Mouse (Mus musculus) neural tube, embryonic 12.5 days (tissue): Measurements from ENCODE around the gene Mrps21. TPM values are rescaled to one million over a fixed set of nuclear protein-coding genes. Genes with fewer than 3 reads are reported as not detected.
"Not testable (repeated sequence)": the region's sequence is repeated elsewhere in the genome, so short reads cannot be mapped to it uniquely, and the experiment has no call there.

Experiments used
- ATAC-seq: fragments of 200-750 bp; cut with Nextera tagmentation; 2 replicates; pipeline ENCODE4 v1.8.0; 2017; ENCODE audit warnings: low read depth, mild to moderate bottlenecking, moderate TSS enrichment, moderate library complexity; ENCODE audit not compliant: low FRiP score
- H3K27ac ChIP-seq: fragments of 300-500 bp; sonication (generic); 2 replicates; pipeline ENCODE4 v1.5.1; 2016
- H3K27me3 ChIP-seq: fragments of 300-500 bp; sonication (generic); replicated peaks from 2 replicates; pipeline ENCODE4 v1.6.1; 2016; ENCODE audit warnings: mild to moderate bottlenecking
- H3K36me3 ChIP-seq: fragments of 300-500 bp; sonication (generic); 2 replicates; pipeline ENCODE4 v1.6.1; 2016; ENCODE audit warnings: mild to moderate bottlenecking
- H3K4me1 ChIP-seq: fragments of 300-500 bp; sonication (generic); 2 replicates; pipeline ENCODE4 v1.6.1; 2016
- H3K4me2 ChIP-seq: fragments of 300-500 bp; sonication (generic); replicated peaks from 2 replicates; pipeline ENCODE4 v1.6.1; 2016; ENCODE audit warnings: mild to moderate bottlenecking
- H3K4me3 ChIP-seq: fragments of 300-500 bp; sonication (generic); 2 replicates; pipeline ENCODE4 v1.5.1; 2016
- H3K9ac ChIP-seq: fragments of 300-500 bp; sonication (generic); 2 replicates; pipeline ENCODE4 v1.6.1; 2016; ENCODE audit warnings: mild to moderate bottlenecking
- H3K9me3 ChIP-seq: fragments of 300-500 bp; sonication (generic); 2 replicates; pipeline ENCODE4 v1.6.1; 2016; ENCODE audit warnings: mild to moderate bottlenecking
- WGBS: fragments of 180-500 bp; shearing (Covaris S2); methylation state at CpG from one replicate; pipeline ENCODE4 v1.1.7; 2016; 5-methylcytosine and 5-hydroxymethylcytosine counted together
- polyA plus RNA-seq: library from polyadenylated mRNA; unstranded; fragments of >200 nt; fragmentation: Nextera tagmentation; extraction: Ambion mirVana; gene quantifications from 2 replicates; pipeline ENCODE4 v1.2.1, GENCODE M21; 2016

Gene Mrps21
- polyA plus RNA-seq = 345 and 349 TPM in 2 replicates

DNA sequence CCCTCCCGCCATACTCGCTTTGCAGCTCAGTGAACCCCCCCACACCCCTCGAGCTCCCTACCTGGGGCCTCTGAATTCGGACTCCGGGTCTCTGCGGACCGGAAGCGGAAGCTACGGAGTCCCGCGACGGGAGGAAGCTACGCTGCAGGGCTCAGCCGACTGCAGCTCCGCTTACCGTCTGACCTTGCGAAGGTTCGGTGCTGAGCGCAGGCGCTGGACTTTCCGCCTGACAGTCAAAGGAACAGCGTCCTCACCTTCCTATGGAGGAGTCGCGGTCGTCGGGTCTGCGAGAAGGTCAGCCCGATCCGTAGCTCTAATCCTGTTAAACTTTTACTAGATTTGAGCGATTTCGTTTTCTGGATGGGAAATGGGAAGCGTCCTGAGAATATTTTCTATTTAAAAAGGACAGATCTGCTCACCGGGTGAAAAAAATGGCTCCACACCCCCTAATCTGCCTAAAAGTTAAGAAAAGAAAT is at the start of gene Mrps21:
TSS of gene Mrps21 (minus strand) at position 128 of the 476 bp plus-strand sequence.
- H3K9ac ChIP-seq = peak within 1 kb of the TSS; percentile 78
- no peak within 1 kb of the TSS for H3K27ac ChIP-seq
- peaks cover 24% of the 10 kb centered on the region for H3K36me3 ChIP-seq
- peak within 1 kb of the TSS; percentile 78 for H3K4me2 ChIP-seq
- peaks cover 16% of the 10 kb centered on the region for H3K4me1 ChIP-seq
- H3K4me3 ChIP-seq = peak within 1 kb of the TSS; percentile 64
- H3K9me3 ChIP-seq = no peaks in the 10 kb centered on the region
- under 1% methylated on average over 33 of the region's 33 CpGs for WGBS
- H3K27me3 ChIP-seq = no peaks in the 10 kb centered on the region
- peak; percentile 94 for ATAC-seq

DNA sequence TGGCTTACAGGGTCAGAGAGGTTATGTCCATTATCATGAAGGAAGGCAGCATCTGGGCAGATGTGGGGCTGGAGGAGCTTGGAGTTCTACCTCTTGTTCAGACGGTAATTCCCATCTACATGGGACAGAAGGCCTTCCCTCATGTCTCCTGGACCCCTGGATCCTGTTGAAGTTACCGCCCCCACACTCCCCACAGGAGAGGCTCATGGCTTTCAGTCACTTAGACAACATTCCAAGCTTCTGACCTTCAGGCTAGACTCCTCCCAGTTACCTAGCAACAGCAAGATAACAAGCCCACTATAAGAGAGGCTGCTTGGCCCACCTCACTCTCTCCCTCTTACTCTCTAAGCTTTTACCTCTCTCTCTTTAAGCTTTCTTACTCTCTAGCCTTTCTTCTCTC is 49.2 kb upstream of the Mrps21 start:
- not testable (repeated sequence) for ATAC-seq, H3K9me3 ChIP-seq
- WGBS = 65% methylated on average over 2 of the region's 2 CpGs

DNA sequence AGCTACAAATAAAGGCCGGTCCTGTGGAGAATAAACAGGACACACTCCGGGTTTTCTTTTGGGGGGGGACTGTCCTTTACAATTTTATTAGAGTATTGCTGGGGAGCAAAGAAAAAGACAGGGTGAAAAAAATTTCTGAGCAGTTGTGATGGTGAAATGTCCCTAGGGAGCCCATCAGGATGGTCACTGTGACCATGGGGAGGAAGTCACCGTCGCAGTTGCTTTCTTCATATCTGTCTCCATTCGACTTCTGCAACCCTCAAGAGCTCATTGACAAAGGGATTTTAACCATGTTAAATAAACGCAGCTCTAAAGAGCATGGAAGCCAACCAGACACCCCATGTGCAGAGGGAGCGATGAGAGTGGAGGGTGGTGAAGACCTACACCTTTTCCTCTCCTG is 45.4 kb upstream of the Mrps21 start:
- Histone ChIP-seq H3K36me3 (no peaks in the 10 kb centered on the region), H3K4me2 (no peak overlapping the region), H3K4me1 (no peaks in the 10 kb centered on the region), H3K4me3 (no peak overlapping the region), H3K27me3 (no peaks in the 10 kb centered on the region), H3K9ac (no peak overlapping the region), H3K27ac (no peak overlapping the region), H3K9me3 (no peaks in the 10 kb centered on the region)
- ATAC-seq = no peak
- 79% methylated on average over 7 of the region's 7 CpGs for WGBS

More for the DNA sequence above, 49.2 kb upstream of the Mrps21 start:
- H3K36me3 ChIP-seq, H3K27ac ChIP-seq, H3K4me3 ChIP-seq, H3K9ac ChIP-seq, H3K4me1 ChIP-seq, H3K4me2 ChIP-seq, H3K27me3 ChIP-seq: not testable (repeated sequence)

DNA sequence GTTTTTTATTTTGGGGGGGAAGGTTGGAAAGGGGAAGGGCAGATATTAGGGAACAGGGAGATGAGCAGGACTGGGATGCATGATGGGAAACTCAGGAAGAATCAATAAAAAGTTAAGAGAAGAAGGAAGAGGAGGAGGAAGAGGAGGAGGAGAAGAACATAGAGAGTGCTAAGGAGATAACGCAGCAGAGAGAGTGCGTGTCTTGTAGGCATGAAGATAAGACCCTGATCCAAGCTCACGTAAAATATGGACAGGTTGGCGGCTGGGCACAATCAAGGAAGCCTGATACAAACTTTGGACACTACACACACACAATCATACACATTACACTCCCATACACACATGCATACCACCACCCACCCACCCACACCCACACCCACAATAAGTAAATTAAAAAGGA is 43.4 kb upstream of the Mrps21 start:
- no peaks in the 10 kb centered on the region for H3K36me3 ChIP-seq
- H3K4me3 ChIP-seq = no peak overlapping the region
- no peaks in the 10 kb centered on the region for H3K27me3 ChIP-seq
- no peaks in the 10 kb centered on the region for H3K9me3 ChIP-seq
- WGBS = 97% methylated on average over 4 of the region's 4 CpGs
- no peak overlapping the region for H3K27ac ChIP-seq
- H3K4me2 ChIP-seq = no peak overlapping the region
- ATAC-seq = no peak
- no peaks in the 10 kb centered on the region for H3K4me1 ChIP-seq
- no peak overlapping the region for H3K9ac ChIP-seq

DNA sequence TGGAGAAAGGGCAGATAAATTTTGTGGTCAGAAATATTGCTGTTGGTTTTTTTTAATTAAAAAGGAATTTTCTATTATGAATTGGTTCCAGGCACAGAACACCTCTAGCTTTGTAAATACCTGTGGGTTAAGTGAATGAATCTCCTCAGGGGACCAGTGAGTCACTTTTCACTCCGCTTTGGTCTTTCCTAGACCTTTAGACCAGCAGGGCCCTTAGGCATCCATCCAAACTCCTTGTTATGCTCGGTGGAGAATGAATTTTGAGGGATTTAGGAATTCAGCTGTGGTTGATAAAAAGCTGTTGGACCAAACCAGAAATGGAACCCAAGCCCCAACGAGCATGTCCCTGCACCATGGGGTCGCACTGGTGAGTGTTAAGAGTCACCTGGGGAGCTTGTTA is 36.3 kb upstream of the Mrps21 start:
- ATAC-seq = no peak
- Histone ChIP-seq H3K4me3 (no peak overlapping the region), H3K4me2 (no peak overlapping the region), H3K27me3 (no peaks in the 10 kb centered on the region), H3K27ac (no peak overlapping the region), H3K9me3 (no peaks in the 10 kb centered on the region), H3K4me1 (peaks cover 25% of the 10 kb centered on the region), H3K36me3 (no peaks in the 10 kb centered on the region), H3K9ac (no peak overlapping the region)
- 58% methylated on average over 4 of the region's 4 CpGs for WGBS

DNA sequence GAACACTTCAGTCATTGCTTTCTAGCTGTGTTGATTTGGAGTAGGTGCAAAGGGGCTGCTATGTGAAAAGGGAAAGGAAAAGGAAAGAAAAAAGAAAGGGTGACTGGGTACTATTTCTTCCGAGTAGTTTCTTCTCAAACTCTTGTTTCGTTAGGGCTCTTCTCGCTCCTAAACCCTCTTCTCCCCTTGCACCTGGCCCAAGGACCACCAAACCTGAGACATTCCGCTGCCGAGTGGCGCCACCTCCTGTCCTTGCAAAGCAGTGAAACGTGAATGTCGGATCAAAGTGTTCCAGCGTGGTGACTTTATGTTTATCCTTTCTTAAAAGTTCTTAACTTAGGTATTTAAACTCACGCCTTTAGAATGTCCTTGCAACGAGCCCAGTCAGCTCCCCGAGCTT is 35.5 kb upstream of the Mrps21 start:
- Histone ChIP-seq H3K4me2 (peak overlapping the region; percentile 83), H3K36me3 (no peaks in the 10 kb centered on the region), H3K9ac (no peak overlapping the region; the same call in 1 of the 2 replicates), H3K4me3 (no peak overlapping the region), H3K27ac (no peak overlapping the region), H3K27me3 (no peaks in the 10 kb centered on the region), H3K4me1 (peaks cover 25% of the 10 kb centered on the region), H3K9me3 (no peaks in the 10 kb centered on the region)
- ATAC-seq = no peak
- WGBS = under 1% methylated on average over 12 of the region's 12 CpGs

DNA sequence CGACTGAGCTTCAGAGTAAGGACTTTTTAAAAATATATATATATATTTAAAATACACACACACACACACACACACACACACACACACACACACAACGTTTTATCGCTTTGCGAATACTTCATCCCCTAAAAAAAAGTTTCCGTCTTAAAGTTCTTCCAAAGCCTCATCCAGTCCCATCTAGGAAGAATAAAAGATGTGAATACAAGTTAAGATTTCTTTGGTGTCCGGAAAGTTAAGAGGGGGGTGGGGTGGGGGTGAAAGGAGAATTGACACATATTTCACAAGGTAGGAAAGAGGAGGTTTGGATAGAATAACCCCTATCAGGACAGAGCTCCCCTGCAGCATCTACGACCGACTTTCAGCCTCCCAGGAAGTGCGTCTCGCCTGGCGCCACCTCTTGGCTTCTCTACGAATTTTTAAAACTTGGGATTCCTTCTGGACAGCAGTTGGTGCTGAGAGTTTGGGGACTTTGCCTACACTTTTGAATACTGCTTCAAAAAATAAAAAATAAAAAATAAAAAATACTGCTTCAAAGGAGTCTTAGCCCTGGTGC is 34.7 kb upstream of the Mrps21 start:
- Histone ChIP-seq H3K9me3 (no peaks in the 10 kb centered on the region), H3K27me3 (no peaks in the 10 kb centered on the region), H3K9ac (peak overlapping the region; percentile 52; the same call in 1 of the 2 replicates), H3K4me1 (peaks cover 25% of the 10 kb centered on the region), H3K4me2 (peak overlapping the region; percentile 83), H3K36me3 (no peaks in the 10 kb centered on the region), H3K27ac (no peak overlapping the region), H3K4me3 (peak overlapping the region; percentile 28; the same call in 1 of the 2 replicates)
- no peak for ATAC-seq
- under 1% methylated on average over 12 of the region's 12 CpGs for WGBS

DNA sequence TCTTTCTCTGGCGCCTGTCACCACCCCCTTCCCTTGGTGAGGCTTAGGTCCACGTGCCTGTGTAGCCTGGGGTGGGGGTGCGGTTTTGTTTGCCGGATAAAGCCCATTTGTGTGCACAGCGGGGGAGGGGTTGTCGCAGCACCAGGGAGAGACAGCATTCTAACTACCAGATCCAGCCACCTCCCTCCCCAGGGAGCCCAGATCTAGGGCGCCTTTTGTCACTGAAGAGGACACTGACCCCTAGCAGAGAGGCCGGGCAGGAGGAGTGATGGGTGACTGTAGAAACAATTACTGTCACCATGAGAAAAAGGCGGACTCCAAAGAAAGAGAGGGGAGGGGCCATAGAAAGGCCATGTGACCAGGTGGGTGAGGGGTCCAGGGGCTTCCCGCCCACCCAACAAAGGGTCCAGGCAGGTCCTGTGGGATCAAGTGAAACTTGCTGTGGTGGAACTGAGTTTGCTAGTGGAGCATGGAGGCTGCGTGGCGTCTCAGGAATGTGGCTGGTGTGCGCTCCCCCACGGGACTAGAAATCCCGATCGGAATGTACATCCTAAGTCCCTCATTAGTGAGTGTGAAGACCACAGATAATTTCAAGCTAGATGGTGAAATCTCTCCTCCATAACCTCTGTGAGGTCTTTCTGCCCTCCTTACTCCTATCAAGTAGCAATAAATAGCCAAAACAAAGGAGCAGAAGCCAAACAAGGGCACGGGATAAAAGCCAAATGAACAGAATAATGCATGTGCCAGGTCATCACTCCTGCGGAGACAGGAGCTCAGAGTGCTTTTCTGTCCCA is 34.0 kb upstream of the Mrps21 start:
- peak overlapping the region; percentile 28 for H3K4me3 ChIP-seq
- peak overlapping the region; percentile 52 for H3K9ac ChIP-seq
- no peak overlapping the region for H3K27ac ChIP-seq
- WGBS = 0% methylated on average over 18 of the region's 18 CpGs
- peak overlapping the region; percentile 83 for H3K4me2 ChIP-seq
- H3K36me3 ChIP-seq = no peaks in the 10 kb centered on the region
- ATAC-seq = peak; percentile 67
- no peaks in the 10 kb centered on the region for H3K9me3 ChIP-seq
- H3K27me3 ChIP-seq = no peaks in the 10 kb centered on the region
- H3K4me1 ChIP-seq = peaks cover 25% of the 10 kb centered on the region

DNA sequence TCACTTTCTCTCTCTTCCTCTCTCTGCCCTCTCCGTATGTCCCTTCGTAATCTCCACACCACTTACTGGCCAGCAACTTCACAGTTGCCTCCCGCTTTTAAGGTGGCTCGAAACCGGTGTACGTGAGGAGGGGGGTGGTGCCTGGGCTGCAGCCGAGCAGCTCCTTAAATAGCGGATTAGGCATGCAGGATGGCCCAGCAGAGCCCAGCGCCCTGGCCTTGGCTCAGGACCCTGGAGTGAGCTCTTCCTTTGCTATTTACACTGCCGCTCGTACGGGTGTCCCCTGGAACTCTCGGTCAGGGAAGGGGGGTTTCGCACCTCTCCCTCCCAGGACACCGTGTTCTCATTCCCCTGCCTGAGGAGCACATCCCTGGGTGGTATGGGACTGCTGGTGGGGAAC is 33.2 kb upstream of the Mrps21 start, which contains the start of gene Car14:
TSS of gene Car14 (minus strand) at position 124 of the 400 bp plus-strand sequence.
- Histone ChIP-seq H3K9ac (peak within 1 kb of the TSS; percentile 52), H3K36me3 (no peaks in the 10 kb centered on the region), H3K4me3 (peak within 1 kb of the TSS; percentile 28), H3K4me1 (peaks cover 25% of the 10 kb centered on the region), H3K27ac (no peak within 1 kb of the TSS), H3K9me3 (no peaks in the 10 kb centered on the region), H3K27me3 (no peaks in the 10 kb centered on the region), H3K4me2 (peak within 1 kb of the TSS; percentile 83)
- ATAC-seq = peak; percentile 43
- under 1% methylated on average over 15 of the region's 15 CpGs for WGBS

DNA sequence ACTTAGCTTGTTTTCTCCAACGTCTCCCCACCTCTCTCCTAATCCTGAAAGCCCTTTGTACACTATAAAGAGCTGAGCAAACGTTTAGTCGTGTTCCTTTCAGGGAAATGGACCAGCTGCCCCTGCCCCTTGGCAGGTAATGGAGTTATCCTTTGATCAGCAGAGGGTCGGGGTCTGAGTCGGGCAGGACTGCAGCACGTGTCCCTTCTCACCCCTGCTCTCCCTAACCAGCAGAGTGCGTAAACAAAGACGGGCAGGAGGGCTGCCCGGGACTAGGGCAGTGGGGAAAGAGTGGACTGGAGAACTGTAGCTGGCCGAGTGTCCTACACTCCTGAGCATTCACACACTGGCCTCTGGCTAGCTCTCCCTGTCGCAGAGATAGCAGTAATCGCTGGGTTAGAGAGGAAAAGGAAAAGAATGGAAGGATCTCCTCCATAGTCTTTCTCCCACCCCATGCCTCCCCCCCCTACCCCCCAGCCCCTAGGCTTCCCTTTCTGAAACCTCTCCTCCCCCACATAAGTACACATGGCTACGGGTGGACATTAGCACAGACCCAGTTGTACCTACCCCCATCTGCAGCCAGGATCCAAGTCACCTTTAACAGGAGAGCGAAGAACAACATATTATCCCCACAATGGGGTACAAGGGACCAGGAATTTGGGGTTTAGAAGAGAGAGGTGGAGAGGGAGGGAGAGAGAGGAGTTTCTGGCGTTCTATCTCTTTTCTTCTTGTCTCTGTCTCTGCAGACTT is 32.6 kb upstream of the Mrps21 start:
- no peak overlapping the region for H3K27ac ChIP-seq
- no peaks in the 10 kb centered on the region for H3K36me3 ChIP-seq
- no peaks in the 10 kb centered on the region for H3K27me3 ChIP-seq
- H3K4me1 ChIP-seq = peaks cover 25% of the 10 kb centered on the region
- H3K4me2 ChIP-seq = peak overlapping the region; percentile 83
- peak overlapping the region; percentile 52 for H3K9ac ChIP-seq
- 1% methylated on average over 15 of the region's 15 CpGs for WGBS
- H3K9me3 ChIP-seq = no peaks in the 10 kb centered on the region
- peak overlapping the region; percentile 28 for H3K4me3 ChIP-seq
- ATAC-seq = 0 out of 2 replicates have a peak, but pooled peaks have one; percentile 18

DNA sequence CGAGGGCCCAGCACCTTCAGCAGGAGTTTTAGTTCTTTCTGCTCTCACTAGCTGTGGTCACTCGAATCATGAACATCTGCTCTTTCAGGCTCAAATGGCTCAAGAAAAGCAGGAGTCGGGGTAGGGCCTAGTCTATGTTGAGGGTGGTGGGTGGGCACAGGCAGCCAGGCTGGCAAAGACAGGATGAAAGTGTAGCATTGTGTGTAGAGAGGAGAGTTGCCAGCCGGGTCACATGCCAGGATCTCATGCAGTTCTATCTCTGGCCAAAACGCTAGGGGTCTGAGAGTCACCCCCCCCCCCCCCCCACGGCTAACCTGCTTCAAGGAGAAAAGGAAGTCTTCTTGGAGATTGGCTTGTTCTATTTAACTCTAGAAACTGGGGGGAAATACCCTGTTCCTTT is 31.3 kb upstream of the Mrps21 start:
- no peak overlapping the region for H3K4me3 ChIP-seq

DNA sequence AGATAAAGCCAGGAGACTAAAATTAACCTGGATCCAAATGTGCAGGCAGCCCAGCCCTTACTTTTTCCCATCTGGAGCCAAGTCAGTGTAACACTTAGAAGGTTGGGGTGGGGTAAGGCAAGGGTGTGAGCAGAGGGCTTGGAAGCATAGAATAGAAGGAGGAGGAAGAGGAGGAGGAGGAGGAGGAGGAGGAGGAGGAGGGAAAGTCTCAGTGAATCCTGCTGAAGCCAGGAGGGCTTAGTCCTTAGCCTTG is 31.0 kb upstream of the Mrps21 start:
- 0 out of 2 replicates have a peak overlapping the region, but pooled peaks have one; percentile 17 for H3K9ac ChIP-seq
- no peaks in the 10 kb centered on the region for H3K27me3 ChIP-seq
- no peak overlapping the region; the same call in 1 of the 2 replicates for H3K4me2 ChIP-seq
- H3K4me1 ChIP-seq = peaks cover 25% of the 10 kb centered on the region
- no peak overlapping the region for H3K4me3 ChIP-seq
- ATAC-seq = no peak
- no peaks in the 10 kb centered on the region for H3K9me3 ChIP-seq
- H3K27ac ChIP-seq = no peak overlapping the region
- 0 out of 2 replicates have a peak, but pooled peaks cover 3% of the 10 kb centered on the region for H3K36me3 ChIP-seq

More for the DNA sequence above, 31.3 kb upstream of the Mrps21 start:
- no peak for ATAC-seq
- 32% methylated on average over 6 of the region's 6 CpGs for WGBS
- peaks cover 25% of the 10 kb centered on the region for H3K4me1 ChIP-seq
- H3K4me2 ChIP-seq = no peak overlapping the region; the same call in 1 of the 2 replicates
- no peaks in the 10 kb centered on the region for H3K9me3 ChIP-seq
- 0 out of 2 replicates have a peak overlapping the region, but pooled peaks have one; percentile 17 for H3K9ac ChIP-seq
- no peaks in the 10 kb centered on the region for H3K27me3 ChIP-seq
- no peak overlapping the region for H3K27ac ChIP-seq
- 0 out of 2 replicates have a peak, but pooled peaks cover 3% of the 10 kb centered on the region for H3K36me3 ChIP-seq
